Mouse (Mus musculus): ENCODE measurements around the gene Mllt3. TPM values are rescaled to one million over a fixed set of nuclear protein-coding genes. Genes with fewer than 3 reads are reported as not detected.

Gene Mllt3
- polyA plus RNA-seq, 1 experiment from 2014 or later = 27.5 TPM

DNA sequence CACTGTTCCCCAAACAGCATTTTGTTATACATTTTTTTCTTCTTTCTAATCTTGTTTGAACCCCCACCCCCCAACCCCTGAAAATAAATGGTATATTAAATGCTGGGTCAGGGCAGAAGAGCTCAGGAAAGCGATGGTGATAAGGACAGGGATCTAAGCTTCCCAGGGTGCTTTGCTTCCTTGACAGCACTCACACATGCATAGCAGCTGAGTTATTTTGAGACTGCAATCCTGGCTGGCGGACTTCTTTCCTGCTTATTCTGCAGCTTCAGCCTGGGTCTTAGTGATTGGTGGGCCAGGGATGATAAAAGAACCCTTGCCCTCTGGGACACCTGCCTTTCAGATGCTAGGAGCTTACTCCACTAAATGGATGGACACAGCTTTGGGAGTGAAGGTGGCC is 249.4 kb downstream of the Mllt3 start:
- Histone ChIP-seq H3K36me3 (ENCODE audit: insufficient read depth, low read length) (peaks cover 11% of the 10 kb centered on the region; the same call in 1 of the 2 replicates), H3K4me3 (ENCODE audit: low read length) (no peak overlapping the region), H3K4me1 (ENCODE audit: insufficient read depth, low read length) (peaks cover 11% of the 10 kb centered on the region), H3K27ac (ENCODE audit: low read length) (no peak overlapping the region), H3K27me3 (ENCODE audit: insufficient read depth, low read length) (no peaks in the 10 kb centered on the region), H3K9me3 (ENCODE audit: low read length) (no peaks in the 10 kb centered on the region), H3K4me2 (replicated peaks; ENCODE audit: low read depth, low read length) (no peak overlapping the region), H3K9ac (replicated peaks; ENCODE audit: low read length) (no peak overlapping the region)
- 89% methylated on average over 2 of the region's 2 CpGs for WGBS
- no peak for ATAC-seq (ENCODE audit: low FRiP score, low TSS enrichment)

DNA sequence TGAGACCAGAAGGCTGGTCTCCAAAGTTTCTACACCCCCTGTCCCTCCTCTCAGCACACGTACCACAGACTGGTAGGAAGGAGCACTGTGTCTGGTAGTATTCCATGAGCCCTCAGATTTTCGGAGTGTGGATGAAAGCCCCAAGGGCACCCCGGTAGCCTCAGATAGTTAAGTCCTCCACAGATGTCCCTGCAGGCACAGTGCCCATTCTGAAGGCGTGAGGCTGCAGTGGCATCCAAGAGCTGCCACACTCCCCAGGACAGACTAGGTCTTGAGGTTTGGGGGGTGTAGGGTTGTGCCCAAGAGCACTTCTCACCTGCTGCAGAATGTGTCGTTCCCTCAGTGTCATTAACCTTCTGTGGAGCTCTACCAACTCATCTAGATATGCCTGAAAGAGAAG is 251.2 kb downstream of the Mllt3 start:
- H3K9me3 ChIP-seq (ENCODE audit: low read length) = no peaks in the 10 kb centered on the region
- no peak overlapping the region for H3K4me3 ChIP-seq (ENCODE audit: low read length)
- 90% methylated on average over 5 of the region's 5 CpGs for WGBS
- peaks cover 11% of the 10 kb centered on the region for H3K4me1 ChIP-seq (ENCODE audit: insufficient read depth, low read length)
- H3K27me3 ChIP-seq (ENCODE audit: insufficient read depth, low read length) = no peaks in the 10 kb centered on the region
- 0 out of 2 replicates have a peak, but pooled peaks cover 5% of the 10 kb centered on the region for H3K36me3 ChIP-seq (ENCODE audit: insufficient read depth, low read length)
- no peak for ATAC-seq (ENCODE audit: low FRiP score, low TSS enrichment)
- no peak overlapping the region for H3K9ac ChIP-seq (replicated peaks; ENCODE audit: low read length)
- H3K27ac ChIP-seq (ENCODE audit: low read length) = no peak overlapping the region
- H3K4me2 ChIP-seq (replicated peaks; ENCODE audit: low read depth, low read length) = no peak overlapping the region

DNA sequence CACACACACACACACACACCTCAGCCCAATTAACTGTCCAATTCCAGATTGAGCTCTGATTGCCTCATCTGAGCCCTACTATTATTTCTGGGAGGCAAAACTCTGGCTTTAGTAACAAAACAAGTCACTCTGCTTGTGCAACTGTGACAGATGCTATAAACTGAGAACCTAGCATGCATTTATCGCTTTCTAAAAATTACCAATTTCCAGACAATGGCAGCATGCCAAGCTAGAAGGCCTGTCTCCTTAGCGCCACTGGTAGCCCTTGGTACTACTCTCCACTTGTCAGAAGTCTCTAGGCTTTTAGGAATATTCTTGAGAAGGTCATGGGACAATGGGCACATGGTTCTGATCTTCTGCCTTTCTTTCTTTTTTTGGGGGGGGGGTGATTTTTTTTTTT is 257.4 kb downstream of the Mllt3 start:
- no peaks in the 10 kb centered on the region for H3K4me1 ChIP-seq (ENCODE audit: insufficient read depth, low read length)
- no peak for ATAC-seq (ENCODE audit: low FRiP score, low TSS enrichment)
- H3K9me3 ChIP-seq (ENCODE audit: low read length) = no peaks in the 10 kb centered on the region
- no peak overlapping the region for H3K4me3 ChIP-seq (ENCODE audit: low read length)
- WGBS = 77% methylated on average over 2 of the region's 2 CpGs
- H3K4me2 ChIP-seq (replicated peaks; ENCODE audit: low read depth, low read length) = no peak overlapping the region
- no peak overlapping the region for H3K27ac ChIP-seq (ENCODE audit: low read length)
- no peak overlapping the region for H3K9ac ChIP-seq (replicated peaks; ENCODE audit: low read length)
- H3K27me3 ChIP-seq (ENCODE audit: insufficient read depth, low read length) = no peaks in the 10 kb centered on the region
- H3K36me3 ChIP-seq (ENCODE audit: insufficient read depth, low read length) = peaks cover 7% of the 10 kb centered on the region; the same call in 1 of the 2 replicates

DNA sequence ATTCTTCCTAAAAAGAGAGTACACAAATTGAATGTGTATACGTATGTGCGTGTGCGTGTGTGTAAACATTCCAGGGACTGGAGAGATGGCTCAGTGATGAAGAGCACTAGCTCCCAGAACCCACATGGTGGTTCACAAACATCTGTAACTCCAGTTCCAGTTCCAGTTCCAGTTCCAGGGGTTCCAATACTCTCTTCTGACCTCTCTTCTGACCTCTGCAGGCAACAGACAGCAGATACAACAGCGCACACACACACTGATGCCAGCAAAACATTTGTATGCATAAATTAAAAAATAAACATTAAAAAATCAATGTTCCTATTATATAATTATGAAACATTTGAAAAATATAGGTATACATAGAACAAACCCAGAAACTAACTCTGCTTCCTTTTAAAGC is 258.6 kb downstream of the Mllt3 start:
- ATAC-seq (ENCODE audit: low FRiP score, low TSS enrichment) = no peak
- Histone ChIP-seq H3K4me3 (ENCODE audit: low read length) (no peak overlapping the region), H3K27ac (ENCODE audit: low read length) (no peak overlapping the region), H3K9ac (replicated peaks; ENCODE audit: low read length) (no peak overlapping the region), H3K4me2 (replicated peaks; ENCODE audit: low read depth, low read length) (no peak overlapping the region), H3K27me3 (ENCODE audit: insufficient read depth, low read length) (no peaks in the 10 kb centered on the region), H3K4me1 (ENCODE audit: insufficient read depth, low read length) (no peaks in the 10 kb centered on the region), H3K36me3 (ENCODE audit: insufficient read depth, low read length) (peaks cover 10% of the 10 kb centered on the region; the same call in 1 of the 2 replicates), H3K9me3 (ENCODE audit: low read length) (no peaks in the 10 kb centered on the region)
- 89% methylated on average over 4 of the region's 4 CpGs for WGBS

DNA sequence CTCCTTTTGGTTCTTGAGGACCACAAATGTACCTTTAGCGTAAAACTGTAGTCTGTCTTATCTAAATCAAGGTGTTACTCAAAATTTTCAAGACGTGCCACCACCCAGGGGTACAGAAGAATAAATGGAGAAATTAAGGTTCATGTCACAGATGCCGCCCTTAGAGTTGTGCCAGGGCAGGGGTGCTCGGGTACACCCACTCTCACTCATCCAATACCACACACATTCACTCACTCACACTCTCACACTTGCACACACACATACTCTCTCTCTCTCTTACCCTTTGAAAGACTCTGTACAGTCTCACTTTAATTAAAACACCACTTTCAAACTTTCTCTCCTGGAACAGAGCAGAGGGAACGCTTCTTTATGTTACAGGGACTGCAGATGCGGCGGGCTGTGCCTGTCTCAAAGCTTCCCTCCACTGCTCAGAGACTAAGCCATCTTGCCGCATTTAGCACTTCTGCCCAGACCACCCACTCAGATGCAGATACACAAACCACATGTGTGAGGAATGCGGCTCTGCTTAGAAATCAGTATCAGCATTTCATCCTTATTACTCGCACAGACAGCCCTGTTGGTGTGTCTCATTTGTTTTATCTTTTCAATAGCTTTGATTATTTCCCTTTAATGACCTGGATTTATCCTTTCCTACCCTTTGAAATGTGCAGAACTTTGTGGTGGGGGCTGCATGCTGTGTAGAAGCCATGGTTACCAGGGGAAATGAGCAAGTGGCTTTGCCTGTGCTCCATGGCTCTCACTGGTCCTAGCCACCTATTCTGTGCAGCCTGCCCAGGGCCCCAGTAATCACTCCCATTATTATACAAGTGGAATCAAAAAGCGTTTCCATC is 265.2 kb downstream of the Mllt3 start:
- no peaks in the 10 kb centered on the region for H3K27me3 ChIP-seq (ENCODE audit: insufficient read depth, low read length)
- no peak overlapping the region for H3K4me2 ChIP-seq (replicated peaks; ENCODE audit: low read depth, low read length)
- no peak overlapping the region for H3K9ac ChIP-seq (replicated peaks; ENCODE audit: low read length)
- 0 out of 2 replicates have a peak, but pooled peaks have one; percentile 51 for ATAC-seq (ENCODE audit: low FRiP score, low TSS enrichment)
- WGBS = 46% methylated on average over 11 of the region's 11 CpGs
- no peak overlapping the region for H3K27ac ChIP-seq (ENCODE audit: low read length)
- H3K9me3 ChIP-seq (ENCODE audit: low read length) = no peaks in the 10 kb centered on the region
- 0 out of 2 replicates have a peak, but pooled peaks cover 3% of the 10 kb centered on the region for H3K36me3 ChIP-seq (ENCODE audit: insufficient read depth, low read length)
- H3K4me1 ChIP-seq (ENCODE audit: insufficient read depth, low read length) = peaks cover 8% of the 10 kb centered on the region; the same call in 1 of the 2 replicates
- H3K4me3 ChIP-seq (ENCODE audit: low read length) = no peak overlapping the region

DNA sequence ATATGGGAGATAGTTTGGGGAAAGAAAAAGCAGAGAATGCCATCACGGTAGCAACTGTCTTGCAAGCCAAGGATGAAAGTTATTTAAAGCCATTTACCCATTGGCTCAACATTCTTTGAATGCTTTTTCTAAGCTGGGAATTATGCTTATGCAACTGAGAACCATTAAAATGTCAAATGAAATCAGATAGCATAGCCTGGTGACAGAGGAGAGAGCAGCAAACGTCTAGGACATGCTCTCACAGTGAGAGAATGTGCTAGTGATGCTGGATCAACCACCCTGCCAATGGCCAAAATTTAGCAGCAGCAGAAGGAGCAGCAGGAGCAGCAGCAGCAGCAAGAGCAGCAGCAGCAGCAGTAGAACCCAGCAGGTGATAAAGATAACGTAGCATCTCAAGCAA is 267.4 kb downstream of the Mllt3 start:
- 37% methylated on average over 3 of the region's 3 CpGs for WGBS
- peaks cover 8% of the 10 kb centered on the region; the same call in 1 of the 2 replicates for H3K4me1 ChIP-seq (ENCODE audit: insufficient read depth, low read length)
- no peaks in the 10 kb centered on the region for H3K9me3 ChIP-seq (ENCODE audit: low read length)
- no peak overlapping the region for H3K4me2 ChIP-seq (replicated peaks; ENCODE audit: low read depth, low read length)
- no peaks in the 10 kb centered on the region for H3K27me3 ChIP-seq (ENCODE audit: insufficient read depth, low read length)
- H3K9ac ChIP-seq (replicated peaks; ENCODE audit: low read length) = no peak overlapping the region
- H3K36me3 ChIP-seq (ENCODE audit: insufficient read depth, low read length) = 0 out of 2 replicates have a peak, but pooled peaks cover 3% of the 10 kb centered on the region
- no peak for ATAC-seq (ENCODE audit: low FRiP score, low TSS enrichment)
- no peak overlapping the region for H3K27ac ChIP-seq (ENCODE audit: low read length)
- no peak overlapping the region for H3K4me3 ChIP-seq (ENCODE audit: low read length)

DNA sequence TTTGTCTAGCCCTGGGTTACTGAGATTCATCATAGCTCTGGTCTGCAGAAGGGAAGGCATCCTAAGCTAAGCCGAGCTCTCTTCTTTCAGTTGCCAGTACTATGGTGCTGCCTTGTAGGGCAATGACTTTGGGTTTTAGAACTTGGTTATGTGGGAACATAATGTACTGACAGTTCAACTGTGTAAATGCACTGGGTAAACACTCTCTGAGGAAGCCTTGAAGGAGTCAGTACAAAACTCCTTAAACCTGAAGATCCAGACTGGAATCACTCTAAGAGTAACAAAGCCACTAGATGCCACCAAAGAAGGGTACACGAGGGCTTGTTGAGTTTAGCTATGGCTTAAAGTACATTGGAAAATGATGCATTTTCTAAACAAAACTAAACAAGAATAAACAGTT is 272.1 kb downstream of the Mllt3 start:
- Histone ChIP-seq H3K9ac (replicated peaks; ENCODE audit: low read length) (no peak overlapping the region), H3K4me1 (ENCODE audit: insufficient read depth, low read length) (peaks cover 3% of the 10 kb centered on the region; the same call in 1 of the 2 replicates), H3K27me3 (ENCODE audit: insufficient read depth, low read length) (no peaks in the 10 kb centered on the region), H3K4me3 (ENCODE audit: low read length) (no peak overlapping the region), H3K4me2 (replicated peaks; ENCODE audit: low read depth, low read length) (no peak overlapping the region), H3K9me3 (ENCODE audit: low read length) (no peaks in the 10 kb centered on the region), H3K27ac (ENCODE audit: low read length) (no peak overlapping the region), H3K36me3 (ENCODE audit: insufficient read depth, low read length) (no peaks in the 10 kb centered on the region)
- WGBS = 92% methylated on average over 2 of the region's 2 CpGs
- no peak for ATAC-seq (ENCODE audit: low FRiP score, low TSS enrichment)

DNA sequence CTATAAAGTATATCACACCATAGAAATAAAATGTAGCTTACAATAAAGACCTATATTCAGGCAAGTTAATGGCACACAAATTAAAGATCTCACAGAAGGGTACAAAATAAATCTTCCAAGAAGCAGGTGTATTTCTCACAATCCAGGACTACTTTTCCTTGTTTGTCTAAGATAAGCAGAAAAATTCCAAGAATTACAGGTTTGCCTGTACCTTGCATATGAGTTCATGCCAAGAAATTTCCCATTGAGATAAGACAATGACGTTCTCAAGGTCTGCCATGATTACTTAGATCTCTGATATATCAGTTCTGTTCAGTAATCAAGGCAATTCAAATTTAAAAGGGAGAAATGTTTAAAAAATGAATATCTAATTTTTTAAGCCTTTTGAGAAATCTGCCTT is 272.9 kb downstream of the Mllt3 start:
- no peak overlapping the region for H3K9ac ChIP-seq (replicated peaks; ENCODE audit: low read length)
- 93% methylated on average over 1 of the region's 1 CpGs for WGBS
- no peaks in the 10 kb centered on the region for H3K27me3 ChIP-seq (ENCODE audit: insufficient read depth, low read length)
- no peak overlapping the region for H3K4me3 ChIP-seq (ENCODE audit: low read length)
- no peaks in the 10 kb centered on the region for H3K36me3 ChIP-seq (ENCODE audit: insufficient read depth, low read length)
- no peak for ATAC-seq (ENCODE audit: low FRiP score, low TSS enrichment)
- no peak overlapping the region for H3K4me2 ChIP-seq (replicated peaks; ENCODE audit: low read depth, low read length)
- H3K27ac ChIP-seq (ENCODE audit: low read length) = no peak overlapping the region
- H3K9me3 ChIP-seq (ENCODE audit: low read length) = no peaks in the 10 kb centered on the region
- no peaks in the 10 kb centered on the region for H3K4me1 ChIP-seq (ENCODE audit: insufficient read depth, low read length)

DNA sequence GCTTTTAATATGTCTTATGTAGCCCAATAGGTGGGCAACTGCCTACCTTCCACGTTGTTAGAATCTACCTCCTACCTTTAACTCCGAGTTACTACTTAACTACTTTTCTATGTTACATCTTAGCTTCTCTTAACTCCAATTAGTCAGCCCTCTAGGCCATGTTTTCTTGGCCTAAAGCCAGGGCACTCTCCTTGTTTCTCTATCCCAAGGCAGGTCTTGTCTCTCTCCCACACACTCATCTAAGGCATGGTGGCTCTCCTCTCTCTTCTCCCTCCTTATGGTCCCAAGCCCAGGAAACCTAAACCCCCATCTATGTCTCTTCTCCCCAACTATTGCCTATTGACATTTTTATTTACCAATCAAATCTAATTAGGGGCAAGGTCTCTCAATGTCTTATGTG is 273.5 kb downstream of the Mllt3 start:
- no peaks in the 10 kb centered on the region for H3K27me3 ChIP-seq (ENCODE audit: insufficient read depth, low read length)
- no peak for ATAC-seq (ENCODE audit: low FRiP score, low TSS enrichment)
- H3K9me3 ChIP-seq (ENCODE audit: low read length) = no peaks in the 10 kb centered on the region
- no peak overlapping the region for H3K4me3 ChIP-seq (ENCODE audit: low read length)
- H3K36me3 ChIP-seq (ENCODE audit: insufficient read depth, low read length) = no peaks in the 10 kb centered on the region
- no peak overlapping the region for H3K4me2 ChIP-seq (replicated peaks; ENCODE audit: low read depth, low read length)
- H3K4me1 ChIP-seq (ENCODE audit: insufficient read depth, low read length) = no peaks in the 10 kb centered on the region
- H3K27ac ChIP-seq (ENCODE audit: low read length) = no peak overlapping the region
- 66% methylated on average over 2 of the region's 2 CpGs for WGBS
- no peak overlapping the region for H3K9ac ChIP-seq (replicated peaks; ENCODE audit: low read length)

DNA sequence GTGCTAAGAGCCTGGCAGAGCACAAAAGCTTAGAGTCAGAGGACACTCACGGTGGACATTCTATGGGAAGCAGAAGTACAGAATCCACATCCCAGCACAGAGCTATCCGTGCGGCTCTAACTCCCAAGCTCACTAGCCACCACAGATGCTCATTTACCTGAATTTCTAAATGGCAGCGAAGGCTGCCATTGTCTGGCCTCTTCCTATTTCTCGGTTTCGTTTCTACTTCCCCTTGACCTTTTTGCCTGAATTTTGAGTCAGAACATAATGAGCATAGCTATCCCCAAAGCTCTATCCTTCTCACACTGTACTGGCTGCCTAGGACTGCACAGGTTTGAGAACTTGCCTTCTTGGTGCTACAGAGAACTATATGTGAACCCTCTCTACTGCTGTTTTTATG is 274.1 kb downstream of the Mllt3 start:
- no peaks in the 10 kb centered on the region for H3K4me1 ChIP-seq (ENCODE audit: insufficient read depth, low read length)
- 92% methylated on average over 6 of the region's 6 CpGs for WGBS
- no peaks in the 10 kb centered on the region for H3K36me3 ChIP-seq (ENCODE audit: insufficient read depth, low read length)
- H3K27me3 ChIP-seq (ENCODE audit: insufficient read depth, low read length) = no peaks in the 10 kb centered on the region
- no peak overlapping the region for H3K4me2 ChIP-seq (replicated peaks; ENCODE audit: low read depth, low read length)
- H3K4me3 ChIP-seq (ENCODE audit: low read length) = no peak overlapping the region
- H3K9me3 ChIP-seq (ENCODE audit: low read length) = no peaks in the 10 kb centered on the region
- H3K27ac ChIP-seq (ENCODE audit: low read length) = no peak overlapping the region
- ATAC-seq (ENCODE audit: low FRiP score, low TSS enrichment) = no peak
- H3K9ac ChIP-seq (replicated peaks; ENCODE audit: low read length) = no peak overlapping the region
